Mouse (Mus musculus): ENCODE results near the gene Usp1. TPM values are rescaled to one million over a fixed set of nuclear protein-coding genes. Genes with fewer than 3 reads are reported as not detected.
A peak's percentile ranks its signal among the peaks of the same experiment; 100 is the strongest.

Gene Usp1
- polyA plus RNA-seq (2012; rRNA removed) = 12.5 and 13.5 TPM in 2 replicates

DNA sequence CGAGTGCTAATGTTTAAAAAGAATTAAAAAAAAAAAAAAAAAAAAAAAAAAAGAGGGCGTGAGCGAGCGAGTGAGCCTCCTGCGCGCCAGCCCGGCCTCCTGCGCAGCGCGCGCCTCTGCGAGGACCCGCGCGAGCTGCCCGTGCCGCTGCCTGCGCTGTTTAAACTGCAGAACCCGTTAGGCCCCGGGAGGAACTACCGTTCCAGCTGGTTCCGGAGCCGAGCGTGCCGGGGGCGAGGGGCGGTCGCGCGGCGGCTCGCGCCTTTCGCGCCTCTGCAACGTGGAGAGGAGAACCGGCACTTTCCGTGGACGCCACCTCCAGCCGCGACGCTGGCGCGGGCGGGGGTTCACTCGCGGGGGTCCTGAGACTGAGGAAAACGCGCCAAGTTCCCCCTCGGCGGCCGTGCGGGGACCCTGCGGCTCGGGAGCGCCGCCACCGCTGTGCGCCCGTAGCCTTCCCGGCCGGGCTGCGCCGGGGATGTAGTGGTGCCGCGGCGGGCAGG is at the start of gene Usp1:
Gene Usp1 (plus strand): TSS at position 243 of the 503 bp plus-strand sequence.
- H3K27ac ChIP-seq (ENCODE audit: insufficient read depth, low read length) = peak within 1 kb of the TSS; percentile 99
- peaks cover 5% of the 10 kb centered on the region; the same call in 1 of the 2 replicates for H3K4me1 ChIP-seq (ENCODE audit: control insufficient read depth, insufficient read depth, low read length)
- TF ChIP-seq CTCF (IDR thresholded peaks at IDR 0.05; ENCODE audit: extremely low read depth, insufficient read depth, low read length) = no peak
- TF ChIP-seq POLR2A (IDR thresholded peaks at IDR 0.05; ENCODE audit: extremely low read depth, insufficient read depth, low read length) = no peak
- H3K4me3 ChIP-seq (ENCODE audit: insufficient read depth, low read length) = peak within 1 kb of the TSS; percentile 71

DNA sequence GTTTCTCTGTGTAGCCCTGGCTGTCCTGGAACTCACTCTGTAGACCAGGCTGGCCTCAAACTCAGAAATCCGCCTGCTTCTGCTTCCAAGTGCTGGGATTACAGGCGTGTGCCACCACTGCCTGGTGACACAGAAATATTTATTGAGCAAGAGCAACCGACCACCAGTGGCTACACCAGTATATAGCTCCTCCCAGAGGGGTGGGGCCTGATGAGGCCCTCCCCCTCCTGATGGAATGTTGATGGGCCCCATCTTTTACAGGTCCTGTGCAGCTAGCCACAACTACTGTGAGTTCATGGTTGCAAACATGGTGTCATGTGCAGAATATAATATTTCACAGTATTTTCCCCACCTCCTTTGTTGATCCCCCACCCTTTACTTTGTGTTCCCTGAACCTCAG is 40.9 kb upstream of the Usp1 start:
- Histone ChIP-seq H3K4me1 (ENCODE audit: control insufficient read depth, insufficient read depth, low read length) (no peaks in the 10 kb centered on the region), H3K27ac (ENCODE audit: insufficient read depth, low read length) (no peak overlapping the region), H3K4me3 (ENCODE audit: insufficient read depth, low read length) (no peak overlapping the region)
- no peak for TF ChIP-seq CTCF (IDR thresholded peaks at IDR 0.05; ENCODE audit: extremely low read depth, insufficient read depth, low read length)
- TF ChIP-seq POLR2A (IDR thresholded peaks at IDR 0.05; ENCODE audit: extremely low read depth, insufficient read depth, low read length) = no peak

- no peak for TF ChIP-seq CTCF (IDR thresholded peaks at IDR 0.05; ENCODE audit: extremely low read depth, insufficient read depth, low read length)
- no peak for TF ChIP-seq POLR2A (IDR thresholded peaks at IDR 0.05; ENCODE audit: extremely low read depth, insufficient read depth, low read length)
- no peak overlapping the region for H3K27ac ChIP-seq (ENCODE audit: insufficient read depth, low read length)
- H3K4me3 ChIP-seq (ENCODE audit: insufficient read depth, low read length) = no peak overlapping the region
- H3K4me1 ChIP-seq (ENCODE audit: control insufficient read depth, insufficient read depth, low read length) = no peaks in the 10 kb centered on the region
Observed at GRCm38 (mm10) chr4:98886377-98886776, 37.2 kb upstream of the Usp1 start.

- Histone ChIP-seq H3K4me3 (ENCODE audit: insufficient read depth, low read length) (no peak overlapping the region), H3K27ac (ENCODE audit: insufficient read depth, low read length) (no peak overlapping the region), H3K4me1 (ENCODE audit: control insufficient read depth, insufficient read depth, low read length) (no peaks in the 10 kb centered on the region)
- no peak for TF ChIP-seq POLR2A (IDR thresholded peaks at IDR 0.05; ENCODE audit: extremely low read depth, insufficient read depth, low read length)
- TF ChIP-seq CTCF (IDR thresholded peaks at IDR 0.05; ENCODE audit: extremely low read depth, insufficient read depth, low read length) = peak; percentile 80
Observed at GRCm38 (mm10) chr4:98887148-98887547, 36.5 kb upstream of the Usp1 start.

DNA sequence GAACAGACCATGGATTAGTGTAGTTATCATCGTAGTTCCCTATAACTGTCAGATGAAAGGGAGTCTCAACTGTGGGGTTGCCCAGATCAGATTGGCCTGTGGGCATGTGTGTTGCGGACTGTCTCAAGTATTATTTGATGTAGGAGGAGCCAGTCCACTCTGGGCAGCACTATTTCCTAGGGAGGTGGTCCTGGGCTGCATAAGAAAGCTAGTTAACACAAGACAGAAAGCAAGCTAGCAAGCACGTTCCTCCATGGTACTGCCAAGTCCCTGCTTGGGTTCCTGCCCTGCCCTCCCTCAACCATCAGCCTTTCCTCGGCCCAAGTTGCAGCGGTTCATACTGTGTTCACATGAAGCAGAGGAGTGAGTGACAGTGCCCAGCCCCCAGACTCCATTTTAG is 13.4 kb upstream of the Usp1 start:
- Histone ChIP-seq H3K27ac (ENCODE audit: insufficient read depth, low read length) (no peak overlapping the region), H3K4me3 (ENCODE audit: insufficient read depth, low read length) (no peak overlapping the region), H3K4me1 (ENCODE audit: control insufficient read depth, insufficient read depth, low read length) (no peaks in the 10 kb centered on the region)
- TF ChIP-seq POLR2A (IDR thresholded peaks at IDR 0.05; ENCODE audit: extremely low read depth, insufficient read depth, low read length) (no peak), CTCF (IDR thresholded peaks at IDR 0.05; ENCODE audit: extremely low read depth, insufficient read depth, low read length) (no peak)

- TF ChIP-seq POLR2A (IDR thresholded peaks at IDR 0.05; ENCODE audit: extremely low read depth, insufficient read depth, low read length) (no peak), CTCF (IDR thresholded peaks at IDR 0.05; ENCODE audit: extremely low read depth, insufficient read depth, low read length) (no peak)
- H3K4me1 ChIP-seq (ENCODE audit: control insufficient read depth, insufficient read depth, low read length) = peaks cover 3% of the 10 kb centered on the region; the same call in 1 of the 2 replicates
- no peak overlapping the region for H3K27ac ChIP-seq (ENCODE audit: insufficient read depth, low read length)
- H3K4me3 ChIP-seq (ENCODE audit: insufficient read depth, low read length) = no peak overlapping the region
Observed at GRCm38 (mm10) chr4:98917724-98918123, 5.9 kb upstream of the Usp1 start.

DNA sequence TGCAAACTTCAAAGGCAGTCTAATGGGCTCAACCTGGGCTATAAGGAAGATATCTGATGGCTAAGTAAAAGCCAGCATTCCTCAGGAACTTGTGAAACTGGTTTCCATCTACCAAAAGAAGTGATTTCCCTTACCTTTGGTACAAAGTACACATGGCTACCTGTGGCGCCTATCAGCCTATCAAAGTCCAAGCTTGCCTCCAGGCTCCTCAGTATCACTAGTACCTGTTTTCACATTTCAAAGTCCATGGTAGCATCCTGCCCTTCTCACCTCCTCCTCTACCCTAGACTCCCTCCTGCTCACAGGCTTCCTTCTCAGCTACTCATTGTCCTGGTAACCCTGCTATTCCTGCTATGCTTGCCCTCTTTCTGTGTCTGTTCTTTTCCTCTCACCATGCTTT is 5.4 kb upstream of the Usp1 start:
- Histone ChIP-seq H3K4me1 (ENCODE audit: control insufficient read depth, insufficient read depth, low read length) (peaks cover 3% of the 10 kb centered on the region; the same call in 1 of the 2 replicates), H3K27ac (ENCODE audit: insufficient read depth, low read length) (no peak overlapping the region), H3K4me3 (ENCODE audit: insufficient read depth, low read length) (no peak overlapping the region)
- TF ChIP-seq POLR2A (IDR thresholded peaks at IDR 0.05; ENCODE audit: extremely low read depth, insufficient read depth, low read length) (no peak), CTCF (IDR thresholded peaks at IDR 0.05; ENCODE audit: extremely low read depth, insufficient read depth, low read length) (no peak)

- Histone ChIP-seq H3K27ac (ENCODE audit: insufficient read depth, low read length) (no peak overlapping the region), H3K4me1 (ENCODE audit: control insufficient read depth, insufficient read depth, low read length) (peaks cover 5% of the 10 kb centered on the region; the same call in 1 of the 2 replicates), H3K4me3 (ENCODE audit: insufficient read depth, low read length) (no peak overlapping the region)
- no peak for TF ChIP-seq POLR2A (IDR thresholded peaks at IDR 0.05; ENCODE audit: extremely low read depth, insufficient read depth, low read length)
- TF ChIP-seq CTCF (IDR thresholded peaks at IDR 0.05; ENCODE audit: extremely low read depth, insufficient read depth, low read length) = no peak
Observed at GRCm38 (mm10) chr4:98920896-98921295, 2.7 kb upstream of the Usp1 start.

GRCm38 (mm10) chr4:98922061-98922642 is 1.5 kb upstream of the Usp1 start:
- Histone ChIP-seq H3K27ac (ENCODE audit: insufficient read depth, low read length) (peak overlapping the region; percentile 18; the same call in 1 of the 2 replicates), H3K4me3 (ENCODE audit: insufficient read depth, low read length) (peak overlapping the region; percentile 71), H3K4me1 (ENCODE audit: control insufficient read depth, insufficient read depth, low read length) (peaks cover 5% of the 10 kb centered on the region; the same call in 1 of the 2 replicates)
- TF ChIP-seq CTCF (IDR thresholded peaks at IDR 0.05; ENCODE audit: extremely low read depth, insufficient read depth, low read length) (no peak), POLR2A (IDR thresholded peaks at IDR 0.05; ENCODE audit: extremely low read depth, insufficient read depth, low read length) (no peak)

Data from cortical plate, adult 2 months (tissue).